Mouse (Mus musculus): ENCODE results near the gene Ffar3. TPM values are rescaled to one million over a fixed set of nuclear protein-coding genes. Genes with fewer than 3 reads are reported as not detected.
A peak's percentile ranks its signal among the peaks of the same experiment; 100 is the strongest.

Gene Ffar3
- polyA plus RNA-seq, 1 experiment from 2014 or later, result 0.09 TPM

DNA sequence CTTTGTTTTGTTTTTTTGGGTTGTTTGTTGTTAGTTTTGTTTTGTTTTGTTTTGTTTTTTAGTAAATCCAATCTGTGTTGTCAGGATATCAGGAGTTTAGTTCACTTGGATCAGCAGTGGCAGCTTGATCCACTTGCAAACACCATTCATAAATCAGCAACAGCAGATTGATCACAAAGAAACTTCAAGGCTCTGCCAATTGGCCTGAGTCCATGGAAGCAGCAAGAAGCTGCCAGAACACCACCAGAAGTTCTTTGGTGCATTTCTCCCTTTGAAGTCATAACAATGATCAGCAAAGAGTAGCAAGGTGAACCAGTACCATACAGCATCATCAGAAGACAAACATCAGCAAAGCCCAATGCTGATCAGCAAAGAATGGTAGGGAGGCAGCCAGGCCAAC lies 28.1 kb upstream of the Ffar3 start:
- Histone ChIP-seq H3K27ac (replicated peaks; ENCODE audit: low read depth, low read length) (no peak overlapping the region), H3K4me3 (ENCODE audit: low read depth, low read length) (no peak overlapping the region), H3K36me3 (ENCODE audit: control insufficient read depth, insufficient read depth, low read length) (no peaks in the 10 kb centered on the region), H3K9me3 (ENCODE audit: control insufficient read depth, low read length) (no peaks in the 10 kb centered on the region), H3K4me1 (ENCODE audit: control insufficient read depth, insufficient read depth, low read length) (no peaks in the 10 kb centered on the region), H3K27me3 (ENCODE audit: control insufficient read depth, insufficient read depth, low read length) (no peaks in the 10 kb centered on the region), H3K9ac (ENCODE audit: low read length) (no peak overlapping the region), H3K4me2 (ENCODE audit: low read depth, severe bottlenecking) (no peak overlapping the region)
- ATAC-seq (ENCODE audit: insufficient number of reproducible peaks, low FRiP score, low TSS enrichment, low read depth) (no peak), DNase-seq (ENCODE audit: low spot score) (no peak)

DNA sequence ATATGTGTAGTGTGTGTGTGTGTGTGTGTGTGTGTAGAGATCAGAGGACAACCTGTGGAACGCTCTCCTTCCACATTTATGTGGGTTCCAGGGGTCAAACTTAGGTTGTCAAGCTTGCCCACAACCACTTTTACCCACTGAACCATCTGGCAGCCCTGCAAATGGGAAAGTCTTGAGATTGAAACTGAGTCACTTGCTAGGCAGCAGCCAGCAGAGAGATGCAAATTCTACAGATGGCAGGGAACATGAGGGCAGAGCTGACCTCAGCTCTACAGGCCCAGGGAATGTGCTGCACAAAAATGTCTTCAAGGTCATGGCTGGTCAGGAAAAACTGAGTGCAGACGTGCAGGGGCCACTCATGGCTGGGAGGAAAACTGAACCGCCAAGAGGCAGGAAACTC lies 25.4 kb upstream of the Ffar3 start:
- Histone ChIP-seq H3K36me3 (ENCODE audit: control insufficient read depth, insufficient read depth, low read length) (no peaks in the 10 kb centered on the region), H3K27ac (replicated peaks; ENCODE audit: low read depth, low read length) (no peak overlapping the region), H3K4me3 (ENCODE audit: low read depth, low read length) (no peak overlapping the region), H3K27me3 (ENCODE audit: control insufficient read depth, insufficient read depth, low read length) (no peaks in the 10 kb centered on the region), H3K9ac (ENCODE audit: low read length) (no peak overlapping the region), H3K9me3 (ENCODE audit: control insufficient read depth, low read length) (no peaks in the 10 kb centered on the region), H3K4me1 (ENCODE audit: control insufficient read depth, insufficient read depth, low read length) (no peaks in the 10 kb centered on the region), H3K4me2 (ENCODE audit: low read depth, severe bottlenecking) (no peak overlapping the region)
- ATAC-seq (ENCODE audit: insufficient number of reproducible peaks, low FRiP score, low TSS enrichment, low read depth), result no peak
- 84% methylated on average over 3 of the region's 3 CpGs for WGBS
- DNase-seq (ENCODE audit: low spot score), result no peak

DNA sequence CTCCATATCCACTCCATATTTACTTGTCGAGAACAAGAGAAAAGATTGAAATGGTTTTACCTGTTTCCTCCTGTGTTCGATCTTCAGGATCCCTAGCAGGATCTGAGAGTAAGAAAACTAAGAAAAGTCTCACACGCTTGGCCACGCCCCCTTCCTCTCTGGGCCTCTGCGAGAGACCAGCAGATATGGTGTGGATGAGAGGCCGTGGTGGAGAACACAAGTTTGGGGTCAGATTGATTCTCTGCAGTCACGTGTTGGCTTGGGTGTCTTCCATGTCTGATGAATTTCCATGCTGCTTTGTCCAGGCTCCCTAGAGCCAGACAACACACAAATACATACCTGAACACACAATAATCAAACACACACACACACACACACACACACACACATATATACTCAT lies 24.2 kb upstream of the Ffar3 start, which contains the start of gene Cd22:
Gene Cd22, minus strand, starts transcription at position 167 of the 400 bp plus-strand sequence.
- Histone ChIP-seq H3K27ac (replicated peaks; ENCODE audit: low read depth, low read length) (no peak within 1 kb of the TSS), H3K9ac (ENCODE audit: low read length) (no peak within 1 kb of the TSS; the same call in 1 of the 2 replicates), H3K4me3 (ENCODE audit: low read depth, low read length) (no peak within 1 kb of the TSS), H3K36me3 (ENCODE audit: control insufficient read depth, insufficient read depth, low read length) (no peaks in the 10 kb centered on the region), H3K4me2 (ENCODE audit: low read depth, severe bottlenecking) (no peak within 1 kb of the TSS), H3K27me3 (ENCODE audit: control insufficient read depth, insufficient read depth, low read length) (no peaks in the 10 kb centered on the region), H3K9me3 (ENCODE audit: control insufficient read depth, low read length) (no peaks in the 10 kb centered on the region), H3K4me1 (ENCODE audit: control insufficient read depth, insufficient read depth, low read length) (no peaks in the 10 kb centered on the region)
- 71% methylated on average over 7 of the region's 7 CpGs for WGBS
- DNase-seq (ENCODE audit: low spot score), result no peak
- ATAC-seq (ENCODE audit: insufficient number of reproducible peaks, low FRiP score, low TSS enrichment, low read depth), result no peak

DNA sequence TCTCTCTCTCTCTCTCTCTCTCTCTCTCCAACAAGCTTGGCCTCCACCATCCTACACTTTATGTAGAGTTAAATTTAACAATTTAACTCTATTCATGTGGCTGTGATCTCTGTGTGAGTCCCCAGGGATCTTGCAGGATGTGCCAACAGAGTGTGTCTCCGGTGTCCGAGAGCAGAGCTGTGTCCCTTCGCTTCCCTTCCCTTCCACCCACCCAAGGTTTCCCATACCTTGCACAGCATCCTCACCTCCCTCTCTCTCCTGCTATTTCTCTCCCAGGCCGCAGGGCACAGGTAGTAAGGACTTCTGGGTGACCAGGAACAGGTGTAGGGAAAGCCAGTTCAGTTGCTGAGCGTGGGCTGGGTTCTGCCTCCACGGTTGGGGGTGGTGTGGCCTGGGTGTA lies 23.0 kb upstream of the Ffar3 start:
- WGBS, result 79% methylated on average over 6 of the region's 6 CpGs

DNA sequence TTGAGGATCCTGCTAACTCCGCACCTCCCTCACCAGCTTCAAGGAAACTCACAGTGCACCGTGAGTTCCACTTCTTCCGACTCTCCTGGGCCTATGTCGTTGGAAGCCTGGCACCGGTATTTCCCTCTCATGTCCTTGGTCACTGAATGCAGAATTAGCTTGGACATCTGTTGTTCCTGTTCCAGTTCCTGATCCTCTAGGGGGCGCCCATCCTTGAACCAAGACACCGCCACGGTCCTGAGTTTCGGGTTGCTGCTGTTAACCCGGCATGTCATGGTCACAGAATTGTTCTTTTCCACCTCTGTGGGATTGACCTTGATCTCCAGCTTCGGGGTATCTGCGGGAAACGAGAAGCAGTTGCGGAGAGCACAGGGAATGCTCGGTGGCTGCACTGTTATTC lies 17.1 kb upstream of the Ffar3 start:
- H3K9ac ChIP-seq (ENCODE audit: low read length), result no peak overlapping the region
- H3K4me2 ChIP-seq (ENCODE audit: low read depth, severe bottlenecking), result peak overlapping the region; percentile 11; the same call in 1 of the 2 replicates
- no peak overlapping the region for H3K27ac ChIP-seq (replicated peaks; ENCODE audit: low read depth, low read length)
- DNase-seq (ENCODE audit: low spot score), result peak; percentile 81
- WGBS, result 24% methylated on average over 15 of the region's 15 CpGs
- H3K9me3 ChIP-seq (ENCODE audit: control insufficient read depth, low read length), result no peaks in the 10 kb centered on the region
- no peak overlapping the region for H3K4me3 ChIP-seq (ENCODE audit: low read depth, low read length)
- H3K4me1 ChIP-seq (ENCODE audit: control insufficient read depth, insufficient read depth, low read length), result no peaks in the 10 kb centered on the region
- H3K36me3 ChIP-seq (ENCODE audit: control insufficient read depth, insufficient read depth, low read length), result no peaks in the 10 kb centered on the region
- H3K27me3 ChIP-seq (ENCODE audit: control insufficient read depth, insufficient read depth, low read length), result no peaks in the 10 kb centered on the region
- ATAC-seq (ENCODE audit: insufficient number of reproducible peaks, low FRiP score, low TSS enrichment, low read depth), result no peak

More for the DNA sequence above, 23.0 kb upstream of the Ffar3 start:
- ATAC-seq (ENCODE audit: insufficient number of reproducible peaks, low FRiP score, low TSS enrichment, low read depth) (no peak), DNase-seq (ENCODE audit: low spot score) (no peak)
- Histone ChIP-seq H3K36me3 (ENCODE audit: control insufficient read depth, insufficient read depth, low read length) (no peaks in the 10 kb centered on the region), H3K9ac (ENCODE audit: low read length) (no peak overlapping the region), H3K27me3 (ENCODE audit: control insufficient read depth, insufficient read depth, low read length) (no peaks in the 10 kb centered on the region), H3K9me3 (ENCODE audit: control insufficient read depth, low read length) (no peaks in the 10 kb centered on the region), H3K4me3 (ENCODE audit: low read depth, low read length) (no peak overlapping the region), H3K27ac (replicated peaks; ENCODE audit: low read depth, low read length) (no peak overlapping the region), H3K4me2 (ENCODE audit: low read depth, severe bottlenecking) (no peak overlapping the region), H3K4me1 (ENCODE audit: control insufficient read depth, insufficient read depth, low read length) (no peaks in the 10 kb centered on the region)

DNA sequence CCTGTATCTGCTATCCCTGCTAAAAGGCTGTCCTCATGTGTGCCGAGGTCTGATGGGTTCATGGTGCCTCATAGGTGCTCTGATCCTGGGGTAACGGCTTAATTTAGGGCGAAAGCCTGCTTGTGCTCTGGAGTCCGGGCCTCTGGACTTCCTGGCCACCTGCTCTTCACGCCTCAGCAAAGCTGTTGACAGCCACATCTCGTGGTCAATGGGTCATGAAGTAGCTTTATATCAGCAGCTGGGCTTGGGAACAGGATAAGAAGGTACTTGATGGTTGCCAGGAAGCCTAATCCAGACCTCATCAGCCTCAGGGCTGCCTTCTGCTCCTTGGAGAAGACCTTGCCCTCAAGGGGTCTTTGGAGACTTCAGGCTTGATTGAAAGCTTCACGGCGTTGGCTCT lies 7.4 kb upstream of the Ffar3 start:
- H3K9ac ChIP-seq (ENCODE audit: low read length), result no peak overlapping the region
- no peaks in the 10 kb centered on the region for H3K36me3 ChIP-seq (ENCODE audit: control insufficient read depth, insufficient read depth, low read length)
- no peak overlapping the region for H3K4me3 ChIP-seq (ENCODE audit: low read depth, low read length)
- no peaks in the 10 kb centered on the region for H3K27me3 ChIP-seq (ENCODE audit: control insufficient read depth, insufficient read depth, low read length)
- H3K4me1 ChIP-seq (ENCODE audit: control insufficient read depth, insufficient read depth, low read length), result no peaks in the 10 kb centered on the region
- no peaks in the 10 kb centered on the region for H3K9me3 ChIP-seq (ENCODE audit: control insufficient read depth, low read length)
- H3K4me2 ChIP-seq (ENCODE audit: low read depth, severe bottlenecking), result no peak overlapping the region
- no peak for ATAC-seq (ENCODE audit: insufficient number of reproducible peaks, low FRiP score, low TSS enrichment, low read depth)
- H3K27ac ChIP-seq (replicated peaks; ENCODE audit: low read depth, low read length), result no peak overlapping the region
- 78% methylated on average over 8 of the region's 8 CpGs for WGBS
- DNase-seq (ENCODE audit: low spot score), result no peak

DNA sequence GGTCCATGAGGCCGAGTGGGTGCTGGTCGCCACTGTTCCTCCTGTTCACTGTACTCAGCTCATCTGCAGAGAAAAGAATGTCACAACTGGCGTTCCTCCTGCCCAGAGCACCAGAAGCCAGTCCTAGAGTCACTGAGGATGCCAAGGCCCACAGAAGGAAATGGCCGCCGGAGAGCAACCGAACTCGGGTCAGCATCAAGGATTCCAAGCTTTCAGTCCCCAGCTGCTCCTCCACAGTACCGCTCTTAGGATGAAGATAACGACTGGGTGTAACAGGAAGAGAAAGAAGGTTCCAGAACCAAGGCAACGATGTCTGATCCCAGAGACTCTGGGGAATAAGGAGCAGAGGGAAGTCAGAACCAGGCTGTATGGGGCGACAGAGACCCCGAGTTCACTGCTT lies 5.5 kb upstream of the Ffar3 start, which contains the start of gene Ffar1:
Gene Ffar1, minus strand, starts transcription at position 101 of the 400 bp plus-strand sequence.
- ATAC-seq (ENCODE audit: insufficient number of reproducible peaks, low FRiP score, low TSS enrichment, low read depth) (no peak), DNase-seq (ENCODE audit: low spot score) (no peak)
- 86% methylated on average over 12 of the region's 12 CpGs for WGBS
- Histone ChIP-seq H3K27ac (replicated peaks; ENCODE audit: low read depth, low read length) (no peak within 1 kb of the TSS), H3K36me3 (ENCODE audit: control insufficient read depth, insufficient read depth, low read length) (no peaks in the 10 kb centered on the region), H3K9me3 (ENCODE audit: control insufficient read depth, low read length) (no peaks in the 10 kb centered on the region), H3K4me3 (ENCODE audit: low read depth, low read length) (no peak within 1 kb of the TSS), H3K4me2 (ENCODE audit: low read depth, severe bottlenecking) (no peak within 1 kb of the TSS), H3K27me3 (ENCODE audit: control insufficient read depth, insufficient read depth, low read length) (no peaks in the 10 kb centered on the region), H3K9ac (ENCODE audit: low read length) (no peak within 1 kb of the TSS), H3K4me1 (ENCODE audit: control insufficient read depth, insufficient read depth, low read length) (no peaks in the 10 kb centered on the region)

DNA sequence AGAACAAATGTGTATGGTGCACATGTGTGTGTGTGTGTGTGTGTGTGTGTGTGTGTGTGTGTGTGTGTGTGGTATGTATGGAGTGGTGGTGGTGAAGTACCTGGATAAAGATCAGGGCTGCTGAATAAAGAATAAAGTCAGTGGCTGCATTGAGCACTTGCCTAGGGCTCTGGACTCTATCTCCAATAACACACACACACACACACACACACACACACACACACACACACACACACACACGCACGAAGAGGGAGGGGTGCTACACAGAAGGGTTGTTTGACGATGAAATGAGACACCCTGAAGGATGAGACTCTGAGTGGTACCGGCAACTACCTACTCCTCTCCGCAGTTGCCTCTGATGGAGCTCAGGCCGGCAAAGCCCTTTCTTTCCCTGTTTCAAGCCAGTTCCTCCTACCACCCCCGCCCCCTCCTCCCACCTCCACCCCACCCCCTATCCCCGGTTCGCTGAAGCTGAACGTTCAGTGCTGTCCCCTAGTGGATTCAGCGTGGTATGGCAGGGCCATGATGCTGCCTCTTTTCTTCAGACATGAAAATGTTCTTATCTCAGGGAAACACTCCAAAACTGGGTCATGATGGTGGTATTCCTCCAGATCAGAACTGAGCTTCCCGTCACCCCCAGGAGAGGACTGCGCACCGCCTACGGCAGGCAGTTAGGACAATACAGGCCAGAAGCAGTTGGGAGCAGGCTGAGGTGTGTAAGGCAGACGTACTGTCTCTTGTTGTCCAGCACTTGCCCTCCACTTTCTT lies 3.8 kb upstream of the Ffar3 start:
- H3K9ac ChIP-seq (ENCODE audit: low read length), result 0 out of 2 replicates have a peak overlapping the region, but pooled peaks have one; percentile 13
- 0 out of 2 replicates have a peak, but pooled peaks have one; percentile 39 for ATAC-seq (ENCODE audit: insufficient number of reproducible peaks, low FRiP score, low TSS enrichment, low read depth)
- no peaks in the 10 kb centered on the region for H3K4me1 ChIP-seq (ENCODE audit: control insufficient read depth, insufficient read depth, low read length)
- 15% methylated on average over 14 of the region's 16 CpGs for WGBS
- H3K4me2 ChIP-seq (ENCODE audit: low read depth, severe bottlenecking), result peak overlapping the region; percentile 38
- H3K27ac ChIP-seq (replicated peaks; ENCODE audit: low read depth, low read length), result no peak overlapping the region
- H3K4me3 ChIP-seq (ENCODE audit: low read depth, low read length), result no peak overlapping the region
- peak; percentile 80 for DNase-seq (ENCODE audit: low spot score)
- H3K36me3 ChIP-seq (ENCODE audit: control insufficient read depth, insufficient read depth, low read length), result no peaks in the 10 kb centered on the region
- no peaks in the 10 kb centered on the region for H3K9me3 ChIP-seq (ENCODE audit: control insufficient read depth, low read length)
- H3K27me3 ChIP-seq (ENCODE audit: control insufficient read depth, insufficient read depth, low read length), result no peaks in the 10 kb centered on the region

DNA sequence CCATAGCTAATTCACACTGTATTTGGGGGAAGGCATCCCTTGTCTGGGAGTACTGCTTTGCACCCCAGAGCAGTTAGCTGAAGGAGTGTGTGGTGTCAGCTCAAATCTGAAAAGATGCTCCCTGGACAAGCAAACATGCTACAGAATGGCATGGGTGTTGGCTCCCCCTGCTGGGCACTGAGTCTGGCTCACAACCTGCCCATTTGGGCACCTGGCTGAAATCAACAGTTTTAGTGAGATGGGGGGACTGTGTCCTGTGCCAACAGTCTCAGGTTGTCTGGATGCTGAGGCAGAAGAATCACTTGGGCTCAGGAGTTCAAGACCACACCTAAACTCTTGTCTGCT lies 3.3 kb upstream of the Ffar3 start:
- H3K4me2 ChIP-seq (ENCODE audit: low read depth, severe bottlenecking), result no peak overlapping the region
- DNase-seq (ENCODE audit: low spot score) (peak; percentile 86), ATAC-seq (ENCODE audit: insufficient number of reproducible peaks, low FRiP score, low TSS enrichment, low read depth) (no peak)
- H3K27ac ChIP-seq (replicated peaks; ENCODE audit: low read depth, low read length), result no peak overlapping the region
- H3K9ac ChIP-seq (ENCODE audit: low read length), result no peak overlapping the region
- H3K9me3 ChIP-seq (ENCODE audit: control insufficient read depth, low read length), result no peaks in the 10 kb centered on the region
- H3K4me3 ChIP-seq (ENCODE audit: low read depth, low read length), result no peak overlapping the region
- H3K36me3 ChIP-seq (ENCODE audit: control insufficient read depth, insufficient read depth, low read length), result no peaks in the 10 kb centered on the region
- H3K27me3 ChIP-seq (ENCODE audit: control insufficient read depth, insufficient read depth, low read length), result no peaks in the 10 kb centered on the region
- no peaks in the 10 kb centered on the region for H3K4me1 ChIP-seq (ENCODE audit: control insufficient read depth, insufficient read depth, low read length)

All from limb, embryonic 11.5 days (tissue).